Mouse (Mus musculus) megakaryocyte, embryonic 14.5 days (primary cell): ENCODE results near the gene H2-Eb2.

Experiments used
- FLI1 ChIP-seq: IDR thresholded peaks from 2 replicates; pipeline ENCODE4 v1.6.1; 2012; ENCODE audit warnings: low read length, inconsistent platforms, mixed read lengths
- GATA1 ChIP-seq: IDR thresholded peaks from 3 replicates; pipeline ENCODE4 v1.6.1; 2012; ENCODE audit warnings: mixed read lengths, low read length, inconsistent platforms, borderline replicate concordance

- TF ChIP-seq FLI1 = no peak
- no peak for TF ChIP-seq GATA1
Observed at GRCm38 (mm10) chr17:34300691-34301566, 24.5 kb upstream of the H2-Eb2 start.
